Mouse (Mus musculus) bone marrow, adult 2 months (tissue): Measurements from ENCODE around the gene Trim47. TPM values are rescaled to one million over a fixed set of nuclear protein-coding genes. Genes with fewer than 3 reads are reported as not detected.

ENCODE experiments used
- H3K27ac ChIP-seq: fragments of 200-500 bp; 2 replicates; pipeline ENCODE4 v1.5.1; 2012; ENCODE audit warnings: low read depth, mild to moderate bottlenecking, control low read depth, inconsistent platforms, low read length; ENCODE audit not compliant: control insufficient read depth, poor library complexity, insufficient read depth
- H3K4me1 ChIP-seq: fragments of 200-500 bp; 2 replicates; pipeline ENCODE4 v1.6.1; 2011; ENCODE audit warnings: low read length; ENCODE audit not compliant: control insufficient read depth, insufficient read depth
- H3K4me3 ChIP-seq: fragments of 200-500 bp; replicated peaks from 2 replicates; pipeline ENCODE3; 2011; ENCODE audit warnings: mild to moderate bottlenecking, low read depth, low read length, control low read depth; ENCODE audit not compliant: control insufficient read depth
- CTCF ChIP-seq: fragments of 200-500 bp; IDR thresholded peaks from 2 replicates; pipeline ENCODE4 v1.5.1; 2011; ENCODE audit warnings: low read length, control low read depth; ENCODE audit not compliant: control insufficient read depth, insufficient read depth
- POLR2A ChIP-seq: fragments of 200-500 bp; IDR thresholded peaks from 2 replicates; pipeline ENCODE4 v1.6.1; 2011; ENCODE audit warnings: low read depth, mild to moderate bottlenecking, control low read depth, low read length, borderline replicate concordance; ENCODE audit not compliant: control insufficient read depth
- WGBS: fragments of 180-500 bp; shearing (Covaris S2); methylation state at CpG from one replicate; pipeline ENCODE4 v1.1.7; 2018; 5-methylcytosine and 5-hydroxymethylcytosine counted together
- polyA plus RNA-seq: library from polyadenylated mRNA; stranded (reverse); fragments of >200 nt; gene quantifications from 2 replicates; pipeline ENCODE4 v1.2.4, GENCODE M21; 2011; ENCODE audit warnings: low replicate concordance; ENCODE audit not compliant: missing spikeins, insufficient read depth, insufficient read length

Trim47 gene
- polyA plus RNA-seq, 1 experiment, result 8.9 TPM

GRCm38 (mm10) chr11:116060596-116060995 lies 66.4 kb downstream of the Trim47 start:
- H3K27ac ChIP-seq, result no peak overlapping the region
- 89% methylated on average over 9 of the region's 9 CpGs for WGBS
- no peak overlapping the region for H3K4me3 ChIP-seq
- no peak for TF ChIP-seq POLR2A
- TF ChIP-seq CTCF, result no peak
- H3K4me1 ChIP-seq, result peaks cover 3% of the 10 kb centered on the region; the same call in 1 of the 2 replicates

GRCm38 (mm10) chr11:116059691-116060025 lies 67.4 kb downstream of the Trim47 start:
- TF ChIP-seq CTCF (no peak), POLR2A (peak; percentile 25; the same call in 1 of the 2 replicates)
- Histone ChIP-seq H3K4me1 (peaks cover 3% of the 10 kb centered on the region; the same call in 1 of the 2 replicates), H3K27ac (no peak overlapping the region), H3K4me3 (no peak overlapping the region)
- WGBS, result 94% methylated on average over 11 of the region's 11 CpGs

- WGBS, result 92% methylated on average over 17 of the region's 17 CpGs
- H3K27ac ChIP-seq, result no peak overlapping the region
- no peak overlapping the region for H3K4me3 ChIP-seq
- H3K4me1 ChIP-seq, result peaks cover 3% of the 10 kb centered on the region; the same call in 1 of the 2 replicates
- TF ChIP-seq POLR2A (no peak), CTCF (no peak)
Observed at GRCm38 (mm10) chr11:116058868-116059690, 67.9 kb downstream of the Trim47 start.

- H3K27ac ChIP-seq, result no peak overlapping the region
- TF ChIP-seq POLR2A, result no peak
- no peak for TF ChIP-seq CTCF
- H3K4me3 ChIP-seq, result no peak overlapping the region
- 71% methylated on average over 12 of the region's 12 CpGs for WGBS
- peaks cover 3% of the 10 kb centered on the region; the same call in 1 of the 2 replicates for H3K4me1 ChIP-seq
Observed at GRCm38 (mm10) chr11:116058022-116058614, 68.9 kb downstream of the Trim47 start.

DNA sequence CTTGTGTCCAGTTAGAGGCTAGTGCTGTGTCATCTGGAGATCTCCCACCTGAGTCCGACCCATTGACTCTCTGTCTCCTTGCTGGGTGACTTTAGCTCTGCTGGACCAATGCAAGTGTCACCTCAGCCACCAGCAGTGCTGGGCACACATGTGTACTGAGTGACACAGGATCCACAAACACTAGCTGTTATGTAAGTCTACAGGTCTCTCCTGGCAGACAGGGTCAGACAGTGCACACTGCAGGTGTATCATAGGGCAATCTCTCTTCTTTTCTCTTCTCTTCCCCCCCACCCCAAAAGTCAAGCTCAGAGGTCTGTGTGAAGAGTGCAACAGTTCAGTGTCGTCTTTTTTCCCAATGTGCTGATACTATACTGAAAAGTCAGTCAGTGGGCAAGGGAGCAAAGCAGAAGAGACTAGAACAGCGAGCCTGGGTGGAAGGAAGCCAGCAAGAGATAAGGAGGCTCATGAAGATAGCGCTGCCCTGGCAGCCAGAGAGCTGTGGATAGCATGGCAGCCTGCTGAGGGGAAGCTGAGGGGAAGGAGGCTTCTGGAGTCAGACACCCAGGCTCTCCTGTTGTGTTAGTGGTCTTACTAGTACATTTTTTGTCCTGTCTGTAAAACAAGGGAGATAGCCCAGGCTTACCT lies 69.7 kb downstream of the Trim47 start:
- peak overlapping the region; percentile 2; the same call in 1 of the 2 replicates for H3K27ac ChIP-seq

GRCm38 (mm10) chr11:116055873-116056272 lies 71.1 kb downstream of the Trim47 start:
- Histone ChIP-seq H3K4me3 (no peak overlapping the region), H3K27ac (no peak overlapping the region), H3K4me1 (peaks cover 3% of the 10 kb centered on the region; the same call in 1 of the 2 replicates)
- TF ChIP-seq POLR2A (no peak), CTCF (no peak)
- 66% methylated on average over 11 of the region's 11 CpGs for WGBS

More for the DNA sequence above, 69.7 kb downstream of the Trim47 start:
- WGBS, result 78% methylated on average over 4 of the region's 4 CpGs
- Histone ChIP-seq H3K4me3 (no peak overlapping the region), H3K4me1 (peaks cover 3% of the 10 kb centered on the region; the same call in 1 of the 2 replicates)
- no peak for TF ChIP-seq CTCF

Other genes with a start within 250 kb of the Trim47 start
- 44.8 and 74.9 TPM in 2 replicates for gene Smim5, start 227.2 kb downstream of the Trim47 start, polyA plus RNA-seq
- 4.4 and 13.1 TPM in 2 replicates for gene Smim6, start 215.2 kb downstream of the Trim47 start, polyA plus RNA-seq
- gene Sap30bp, start 193.9 kb downstream of the Trim47 start, polyA plus RNA-seq, result 12.8 and 21.7 TPM in 2 replicates
- gene Recql5, start 193.7 kb downstream of the Trim47 start, polyA plus RNA-seq, result 17.4 and 40.9 TPM in 2 replicates
- gene Itgb4, start 152.5 kb downstream of the Trim47 start, polyA plus RNA-seq, result 0.47 and 1.7 TPM in 2 replicates
- 16.7 and 27.0 TPM in 2 replicates for gene Galk1, start 114.5 kb downstream of the Trim47 start, polyA plus RNA-seq
- gene H3f3b, start 99.2 kb downstream of the Trim47 start, polyA plus RNA-seq, result 386 and 402 TPM in 2 replicates
- 11.8 and 43.0 TPM in 2 replicates for gene Unk, start 96.9 kb downstream of the Trim47 start, polyA plus RNA-seq
- gene Unc13d, start 49.2 kb downstream of the Trim47 start, polyA plus RNA-seq, result 31.2 and 63.0 TPM in 2 replicates
- 55.0 and 68.0 TPM in 2 replicates for gene Wbp2, start 40.2 kb downstream of the Trim47 start, polyA plus RNA-seq
- 5.2 and 8.2 TPM in 2 replicates for gene Trim65, start 3.9 kb upstream of the Trim47 start, polyA plus RNA-seq
- gene Mrpl38, start 11.7 kb upstream of the Trim47 start, polyA plus RNA-seq, result 28.0 and 38.3 TPM in 2 replicates
- gene Fbf1, start 41.0 kb upstream of the Trim47 start, polyA plus RNA-seq, result 10.8 and 16.1 TPM in 2 replicates
- gene Ten1, start 71.6 kb upstream of the Trim47 start, polyA plus RNA-seq, result 20.2 and 30.0 TPM in 2 replicates
- 9.8 and 20.0 TPM in 2 replicates for gene Acox1, start 71.8 kb upstream of the Trim47 start, polyA plus RNA-seq
- gene Evpl, start 110.9 kb upstream of the Trim47 start, polyA plus RNA-seq, result 0.30 TPM in 1 of 2 replicates, not detected in the other
- gene Srp68, start 147.0 kb upstream of the Trim47 start, polyA plus RNA-seq, result 23.8 and 44.5 TPM in 2 replicates
- gene Galr2, start 153.7 kb upstream of the Trim47 start, polyA plus RNA-seq, result not detected in 2 replicates
- gene Exoc7, start 180.0 kb upstream of the Trim47 start, polyA plus RNA-seq, result 39.1 and 47.2 TPM in 2 replicates
- not detected in 2 replicates for gene Foxj1, start 208.2 kb upstream of the Trim47 start, polyA plus RNA-seq